Mouse (Mus musculus) hindbrain, embryonic 15.5 days (tissue): Measurements from ENCODE around the gene Fance. TPM values are rescaled to one million over a fixed set of nuclear protein-coding genes. Genes with fewer than 3 reads are reported as not detected.

Experiments used
- ATAC-seq: fragments of 200-750 bp; cut with Nextera tagmentation; 2 replicates; pipeline ENCODE4 v1.8.0; 2017; ENCODE audit warnings: low read depth, moderate number of reproducible peaks, moderate TSS enrichment; ENCODE audit not compliant: low FRiP score
- H3K27ac ChIP-seq: fragments of 300-500 bp; sonication (generic); replicated peaks from 2 replicates; pipeline ENCODE4 v1.5.1; 2015; ENCODE audit warnings: mild to moderate bottlenecking, inconsistent platforms
- H3K27me3 ChIP-seq: fragments of 300-500 bp; sonication (generic); 2 replicates; pipeline ENCODE4 v1.6.1; 2015; ENCODE audit warnings: control low read depth, inconsistent platforms
- H3K36me3 ChIP-seq: fragments of 300-500 bp; sonication (generic); 2 replicates; pipeline ENCODE4 v1.6.1; 2015; ENCODE audit warnings: control low read depth, inconsistent platforms
- H3K4me1 ChIP-seq: fragments of 300-500 bp; sonication (generic); replicated peaks from 2 replicates; pipeline ENCODE4 v1.6.1; 2015; ENCODE audit warnings: control low read depth, inconsistent platforms
- H3K4me2 ChIP-seq: fragments of 300-500 bp; sonication (generic); 2 replicates; pipeline ENCODE4 v1.6.1; 2015; ENCODE audit warnings: moderate library complexity, mild to moderate bottlenecking, inconsistent platforms
- H3K4me3 ChIP-seq: fragments of 300-500 bp; sonication (generic); 2 replicates; pipeline ENCODE4 v1.5.1; 2015; ENCODE audit warnings: mild to moderate bottlenecking, inconsistent platforms
- H3K9ac ChIP-seq: fragments of 300-500 bp; sonication (generic); 2 replicates; pipeline ENCODE4 v1.6.1; 2015; ENCODE audit warnings: inconsistent platforms
- H3K9me3 ChIP-seq: fragments of 300-500 bp; sonication (generic); 2 replicates; pipeline ENCODE4 v1.6.1; 2016; ENCODE audit warnings: control low read depth, inconsistent platforms
- WGBS: fragments of 180-500 bp; shearing (Covaris S2); methylation state at CpG from one replicate; pipeline ENCODE4 v1.1.7; 2015; 5-methylcytosine and 5-hydroxymethylcytosine counted together
- polyA plus RNA-seq: library from polyadenylated mRNA; unstranded; fragments of >200 nt; fragmentation: Nextera tagmentation; extraction: Ambion mirVana; gene quantifications from 2 replicates; pipeline ENCODE4 v1.2.1, GENCODE M21; 2015

The Fance gene
- polyA plus RNA-seq, 1 experiment from 2014 or later, result 25.5 TPM

- Histone ChIP-seq H3K9me3 (no peaks in the 10 kb centered on the region), H3K27me3 (no peaks in the 10 kb centered on the region), H3K36me3 (no peaks in the 10 kb centered on the region), H3K4me3 (no peak overlapping the region), H3K27ac (no peak overlapping the region), H3K4me2 (no peak overlapping the region), H3K4me1 (peaks cover 32% of the 10 kb centered on the region), H3K9ac (no peak overlapping the region)
- peak; percentile 15; the same call in 1 of the 2 replicates for ATAC-seq
- WGBS, result 75% methylated on average over 7 of the region's 7 CpGs
These were observed 32.9 kb upstream of the Fance start for GRCm38 (mm10) chr17:28280423-28280800.

GRCm38 (mm10) chr17:28280831-28281377 is 32.4 kb upstream of the Fance start:
- Histone ChIP-seq H3K4me3 (no peak overlapping the region), H3K27ac (no peak overlapping the region), H3K9me3 (no peaks in the 10 kb centered on the region), H3K9ac (no peak overlapping the region), H3K27me3 (no peaks in the 10 kb centered on the region), H3K4me2 (no peak overlapping the region), H3K4me1 (peaks cover 37% of the 10 kb centered on the region), H3K36me3 (no peaks in the 10 kb centered on the region)
- ATAC-seq, result no peak
- 43% methylated on average over 5 of the region's 5 CpGs for WGBS

DNA sequence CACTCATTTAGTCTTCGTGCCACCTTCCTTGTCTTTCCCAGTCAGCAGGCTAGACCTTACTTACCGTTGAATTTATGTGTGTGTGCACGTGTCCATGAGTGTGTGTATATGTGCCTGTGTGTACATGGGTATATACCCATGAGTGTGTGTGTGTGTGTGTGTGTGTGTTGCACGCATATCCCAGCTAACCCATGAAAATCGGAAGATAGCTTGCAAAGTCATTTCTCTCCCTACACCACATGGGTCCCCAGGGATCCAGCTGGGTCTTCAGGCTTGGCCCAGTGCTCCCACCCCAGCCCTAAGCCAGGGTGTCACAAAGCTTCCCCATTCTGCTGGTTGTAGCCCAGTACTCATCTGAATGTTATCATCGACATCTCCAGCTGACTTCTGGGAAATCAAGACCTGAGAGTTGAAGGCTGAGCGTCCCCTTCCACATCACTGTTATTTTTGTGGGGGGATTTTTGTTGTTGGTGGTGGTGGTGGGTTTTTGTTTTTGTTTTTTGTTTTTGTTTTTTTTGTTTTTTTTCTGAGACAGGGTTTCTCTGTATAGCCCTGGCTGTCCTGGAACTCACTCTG is 31.4 kb upstream of the Fance start:
- H3K4me3 ChIP-seq, result no peak overlapping the region
- H3K4me1 ChIP-seq, result peaks cover 40% of the 10 kb centered on the region
- H3K36me3 ChIP-seq, result no peaks in the 10 kb centered on the region
- H3K9me3 ChIP-seq, result no peaks in the 10 kb centered on the region
- no peak for ATAC-seq
- H3K27me3 ChIP-seq, result no peaks in the 10 kb centered on the region
- H3K27ac ChIP-seq, result no peak overlapping the region
- WGBS, result 90% methylated on average over 7 of the region's 7 CpGs
- H3K4me2 ChIP-seq, result no peak overlapping the region
- no peak overlapping the region for H3K9ac ChIP-seq

DNA sequence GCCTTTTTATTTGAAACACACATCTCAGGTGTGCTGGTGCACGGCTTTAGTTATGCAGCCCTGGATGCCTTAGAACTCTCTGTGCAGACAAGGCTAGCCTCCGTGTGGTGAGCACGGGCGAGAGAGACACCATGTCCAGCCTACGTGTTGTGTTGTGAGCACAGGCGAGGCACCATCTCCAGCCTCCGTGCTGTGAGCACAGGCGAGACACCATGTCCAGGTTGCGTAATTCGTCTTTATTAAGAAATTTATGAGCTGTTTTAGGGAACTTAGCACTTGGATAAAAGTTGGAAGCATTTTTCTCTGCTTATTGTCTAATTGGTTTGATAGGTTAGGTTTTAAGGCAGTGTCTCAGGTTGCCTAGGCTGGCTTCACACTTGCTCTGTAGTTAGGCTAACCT is 30.1 kb upstream of the Fance start:
- Histone ChIP-seq H3K36me3 (no peaks in the 10 kb centered on the region), H3K27me3 (no peaks in the 10 kb centered on the region), H3K4me3 (no peak overlapping the region), H3K4me1 (peaks cover 36% of the 10 kb centered on the region), H3K4me2 (no peak overlapping the region), H3K9ac (no peak overlapping the region), H3K27ac (no peak overlapping the region), H3K9me3 (no peaks in the 10 kb centered on the region)
- no peak for ATAC-seq
- 91% methylated on average over 10 of the region's 10 CpGs for WGBS

GRCm38 (mm10) chr17:28286133-28286532 is 27.2 kb upstream of the Fance start:
- WGBS, result 86% methylated on average over 10 of the region's 10 CpGs
- no peaks in the 10 kb centered on the region for H3K36me3 ChIP-seq
- peaks cover 18% of the 10 kb centered on the region for H3K4me1 ChIP-seq
- H3K27me3 ChIP-seq, result no peaks in the 10 kb centered on the region
- no peak overlapping the region for H3K27ac ChIP-seq
- H3K9ac ChIP-seq, result no peak overlapping the region
- H3K4me3 ChIP-seq, result no peak overlapping the region
- peak; percentile 6; the same call in 1 of the 2 replicates for ATAC-seq
- H3K9me3 ChIP-seq, result no peaks in the 10 kb centered on the region
- H3K4me2 ChIP-seq, result no peak overlapping the region

- no peaks in the 10 kb centered on the region for H3K9me3 ChIP-seq
- H3K4me2 ChIP-seq, result no peak overlapping the region
- peaks cover 18% of the 10 kb centered on the region for H3K4me1 ChIP-seq
- H3K27me3 ChIP-seq, result no peaks in the 10 kb centered on the region
- WGBS, result 60% methylated on average over 5 of the region's 5 CpGs
- H3K27ac ChIP-seq, result no peak overlapping the region
- no peak for ATAC-seq
- no peak overlapping the region for H3K4me3 ChIP-seq
- no peak overlapping the region for H3K9ac ChIP-seq
- H3K36me3 ChIP-seq, result no peaks in the 10 kb centered on the region
These were observed 26.4 kb upstream of the Fance start for GRCm38 (mm10) chr17:28286964-28287363.

- H3K4me2 ChIP-seq, result no peak overlapping the region
- WGBS, result 67% methylated on average over 8 of the region's 8 CpGs
- H3K27me3 ChIP-seq, result no peaks in the 10 kb centered on the region
- H3K9ac ChIP-seq, result no peak overlapping the region
- no peak for ATAC-seq
- no peak overlapping the region for H3K27ac ChIP-seq
- peaks cover 18% of the 10 kb centered on the region for H3K4me1 ChIP-seq
- no peaks in the 10 kb centered on the region for H3K9me3 ChIP-seq
- no peak overlapping the region for H3K4me3 ChIP-seq
- H3K36me3 ChIP-seq, result no peaks in the 10 kb centered on the region
These were observed 25.7 kb upstream of the Fance start for GRCm38 (mm10) chr17:28287578-28287977.

- Histone ChIP-seq H3K9me3 (no peaks in the 10 kb centered on the region), H3K27ac (no peak overlapping the region), H3K4me3 (no peak overlapping the region), H3K36me3 (no peaks in the 10 kb centered on the region), H3K27me3 (no peaks in the 10 kb centered on the region), H3K4me2 (no peak overlapping the region), H3K9ac (no peak overlapping the region), H3K4me1 (peaks cover 18% of the 10 kb centered on the region)
- 52% methylated on average over 5 of the region's 5 CpGs for WGBS
- no peak for ATAC-seq
These were observed 25.3 kb upstream of the Fance start for GRCm38 (mm10) chr17:28287980-28288379.

- 72% methylated on average over 3 of the region's 3 CpGs for whole genome bisulfite sequencing
- no peak overlapping the region for H3K4me2 ChIP-seq
- no peaks in the 10 kb centered on the region for H3K9me3 ChIP-seq
- H3K27ac ChIP-seq, result no peak overlapping the region
- no peak for ATAC-seq
- no peak overlapping the region for H3K9ac ChIP-seq
- H3K27me3 ChIP-seq, result no peaks in the 10 kb centered on the region
- H3K4me1 ChIP-seq, result peaks cover 22% of the 10 kb centered on the region
- H3K4me3 ChIP-seq, result no peak overlapping the region
- H3K36me3 ChIP-seq, result no peaks in the 10 kb centered on the region
These were observed 23.1 kb upstream of the Fance start for GRCm38 (mm10) chr17:28290262-28290661.

GRCm38 (mm10) chr17:28290671-28291070 is 22.6 kb upstream of the Fance start:
- Histone ChIP-seq H3K9me3 (no peaks in the 10 kb centered on the region), H3K27ac (no peak overlapping the region), H3K36me3 (no peaks in the 10 kb centered on the region), H3K9ac (no peak overlapping the region), H3K27me3 (no peaks in the 10 kb centered on the region), H3K4me3 (no peak overlapping the region), H3K4me1 (peaks cover 17% of the 10 kb centered on the region), H3K4me2 (no peak overlapping the region)
- no peak for ATAC-seq
- 81% methylated on average over 11 of the region's 11 CpGs for WGBS

DNA sequence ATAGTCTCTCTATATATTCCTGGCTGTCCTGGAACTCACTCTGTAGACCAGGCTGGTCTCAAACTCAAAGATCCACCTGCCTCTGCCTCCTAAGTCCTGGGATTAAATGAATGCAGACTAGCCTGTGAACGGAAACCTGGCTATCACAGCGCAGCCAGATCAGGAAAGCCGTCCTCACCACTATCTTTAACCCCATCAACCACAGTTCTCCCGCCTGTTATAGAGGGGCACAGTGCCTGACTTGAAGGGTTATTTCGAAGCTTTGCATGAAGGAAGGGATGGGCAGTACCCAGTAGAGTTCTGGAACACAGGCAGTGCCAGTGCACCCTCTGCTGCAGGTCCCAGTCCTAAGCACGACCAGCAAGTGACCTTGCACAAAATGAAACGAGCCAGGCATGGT is 22.0 kb upstream of the Fance start:
- Histone ChIP-seq H3K36me3 (no peaks in the 10 kb centered on the region), H3K4me2 (no peak overlapping the region), H3K4me1 (peaks cover 11% of the 10 kb centered on the region), H3K9ac (no peak overlapping the region), H3K27ac (no peak overlapping the region), H3K9me3 (no peaks in the 10 kb centered on the region), H3K27me3 (no peaks in the 10 kb centered on the region), H3K4me3 (no peak overlapping the region)
- no peak for ATAC-seq
- WGBS, result 88% methylated on average over 7 of the region's 7 CpGs

DNA sequence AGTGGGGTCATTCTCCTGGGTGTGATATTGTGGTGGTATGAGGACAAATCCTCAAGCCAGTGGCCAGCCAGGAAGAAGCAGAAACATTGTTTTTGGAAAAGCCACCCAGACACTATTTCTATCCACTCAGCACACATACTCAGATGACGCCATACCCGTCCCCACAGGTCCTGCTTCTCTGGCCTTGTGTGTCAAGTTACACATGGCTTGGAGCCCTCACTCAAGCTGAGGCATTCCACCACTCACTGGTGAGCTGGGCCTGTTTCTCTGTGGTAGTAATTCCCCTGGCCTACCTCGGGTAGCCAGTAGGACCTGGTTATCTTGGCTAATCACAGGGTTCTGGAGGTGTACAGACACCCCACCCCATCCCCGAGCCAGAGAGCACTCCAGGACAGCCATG is 19.6 kb upstream of the Fance start:
- 91% methylated on average over 4 of the region's 4 CpGs for WGBS
- Histone ChIP-seq H3K4me3 (no peak overlapping the region), H3K27ac (no peak overlapping the region)

More for the DNA sequence above, 19.6 kb upstream of the Fance start:
- Histone ChIP-seq H3K4me1 (peaks cover 5% of the 10 kb centered on the region; the same call in 1 of the 2 replicates), H3K4me2 (no peak overlapping the region), H3K36me3 (no peaks in the 10 kb centered on the region), H3K9me3 (no peaks in the 10 kb centered on the region), H3K9ac (no peak overlapping the region), H3K27me3 (no peaks in the 10 kb centered on the region)
- ATAC-seq, result no peak
